Mouse (Mus musculus) thymus, postnatal 25 days (tissue): ENCODE data around the gene Rasal3.

Experiments used
- DNase-seq: peaks from one replicate; pipeline ENCODE4 v3.0.0; 2022

The Rasal3 gene

DNA sequence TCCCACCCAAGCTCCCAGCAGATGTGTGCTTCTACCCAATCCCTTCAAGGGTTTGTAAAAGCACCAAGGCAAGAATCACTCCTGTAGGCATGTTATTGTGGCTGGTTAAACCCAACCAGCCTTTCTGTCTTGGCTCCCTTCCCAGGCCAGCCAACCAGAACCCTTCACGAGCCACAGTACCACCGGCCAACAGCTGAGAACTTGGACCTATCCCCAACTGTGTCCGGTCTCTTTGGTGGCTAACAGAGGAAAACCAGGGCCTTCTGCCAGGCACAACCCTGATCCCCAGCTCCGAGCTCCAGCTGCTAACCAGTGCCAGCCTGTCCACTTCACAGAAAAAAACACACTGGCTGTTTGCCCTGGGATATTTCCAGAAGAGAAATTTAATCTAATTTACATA lies 49.7 kb downstream of the Rasal3 start:
- no peak for DNase-seq

DNA sequence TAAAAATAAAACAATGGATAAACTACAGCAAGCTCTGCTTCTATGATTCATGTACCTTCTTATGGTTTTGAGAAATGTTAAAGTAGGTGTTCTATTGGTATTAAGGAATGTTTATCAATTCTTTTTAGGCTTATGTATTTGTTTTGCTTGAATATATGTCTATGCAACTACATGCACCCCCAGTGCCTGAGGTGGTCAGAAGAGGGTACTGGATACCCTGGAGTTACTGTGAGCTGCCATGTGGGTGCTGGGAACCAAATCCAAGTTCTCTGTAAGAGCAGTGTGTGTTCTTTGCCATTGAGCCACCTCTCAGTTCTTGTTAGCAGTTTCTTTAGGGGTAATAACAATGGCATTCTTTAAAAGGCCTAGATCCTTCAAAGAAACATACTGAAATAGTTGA lies 51.7 kb downstream of the Rasal3 start:
- DNase-seq, result no peak

DNA sequence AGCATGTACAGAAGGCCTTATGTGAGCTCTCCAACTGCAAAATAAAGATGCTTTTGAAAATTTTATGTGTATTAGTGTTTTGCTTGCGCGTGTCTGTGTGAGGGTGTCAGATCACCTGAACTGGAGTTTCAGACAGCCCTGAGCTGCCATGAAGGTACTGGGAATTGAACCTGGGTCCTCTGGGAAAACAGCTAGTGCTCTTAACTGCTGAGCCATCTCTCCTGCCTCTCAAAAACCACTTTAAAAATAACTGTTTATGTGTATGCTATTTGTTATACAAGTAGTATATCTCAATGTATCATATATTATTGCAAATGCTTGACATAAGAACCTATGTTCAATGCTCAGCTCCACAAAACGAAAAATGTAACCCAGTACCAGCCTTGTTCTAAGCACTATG lies 52.1 kb downstream of the Rasal3 start:
- DNase-seq, result no peak

DNA sequence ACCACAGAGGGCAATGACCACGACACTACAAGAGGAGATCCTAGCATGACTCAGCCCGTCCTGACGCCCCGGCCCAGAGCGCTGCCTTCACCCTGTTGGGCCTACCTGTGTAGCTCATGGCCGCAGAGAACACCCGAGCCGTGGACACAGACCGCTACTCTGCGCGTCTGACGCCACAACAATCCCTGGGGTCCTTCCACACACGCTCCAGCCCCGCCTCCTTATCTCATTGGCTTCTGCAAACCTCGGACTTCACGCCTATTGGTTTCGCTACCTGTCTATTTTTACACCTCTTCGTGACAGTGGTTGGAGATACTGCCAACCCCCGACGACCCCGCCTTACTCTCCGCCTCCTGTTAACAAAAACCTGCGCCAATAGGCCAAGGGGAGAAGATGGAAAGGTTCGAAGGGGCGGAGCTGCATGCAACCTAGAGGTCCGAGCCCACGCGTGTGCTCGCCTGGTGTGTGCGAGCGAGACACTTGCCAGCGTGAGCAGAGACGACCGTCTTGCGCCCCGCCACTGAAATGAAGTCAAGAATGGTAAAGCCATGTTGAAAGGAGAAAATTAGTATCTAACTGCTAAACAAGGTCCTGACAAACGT lies 52.9 kb downstream of the Rasal3 start, which contains the start of gene Akap8l:
Gene Akap8l (minus strand): TSS at position 226 of the 602 bp plus-strand sequence.
- peak; percentile 95 for DNase-seq

DNA sequence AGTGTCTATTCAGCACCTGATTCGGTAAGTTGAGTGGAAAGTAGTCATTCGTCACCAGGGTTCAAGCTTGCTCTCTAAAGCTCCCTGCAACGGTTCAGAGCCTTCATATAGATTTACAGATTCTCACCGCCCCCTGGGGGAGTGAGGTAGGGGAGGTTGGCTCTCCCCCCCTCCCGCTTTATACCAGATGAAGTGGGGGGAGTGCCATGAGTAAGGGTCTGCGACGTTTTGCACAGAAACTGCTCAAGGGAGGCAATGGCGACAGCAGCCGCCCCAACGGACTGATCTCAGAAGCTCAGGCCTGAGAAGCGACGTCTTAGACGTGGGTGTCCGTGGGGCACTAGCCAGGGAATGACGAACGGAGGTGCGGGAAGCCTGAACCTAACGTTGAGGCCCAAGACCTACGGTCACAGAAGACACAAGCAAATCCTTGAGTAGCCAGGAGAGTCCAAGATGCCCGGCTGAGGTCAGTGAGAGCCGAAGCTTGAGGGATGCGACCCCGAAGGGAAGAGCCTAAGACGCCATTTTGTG lies 53.5 kb downstream of the Rasal3 start:
- no peak for DNase-seq

DNA sequence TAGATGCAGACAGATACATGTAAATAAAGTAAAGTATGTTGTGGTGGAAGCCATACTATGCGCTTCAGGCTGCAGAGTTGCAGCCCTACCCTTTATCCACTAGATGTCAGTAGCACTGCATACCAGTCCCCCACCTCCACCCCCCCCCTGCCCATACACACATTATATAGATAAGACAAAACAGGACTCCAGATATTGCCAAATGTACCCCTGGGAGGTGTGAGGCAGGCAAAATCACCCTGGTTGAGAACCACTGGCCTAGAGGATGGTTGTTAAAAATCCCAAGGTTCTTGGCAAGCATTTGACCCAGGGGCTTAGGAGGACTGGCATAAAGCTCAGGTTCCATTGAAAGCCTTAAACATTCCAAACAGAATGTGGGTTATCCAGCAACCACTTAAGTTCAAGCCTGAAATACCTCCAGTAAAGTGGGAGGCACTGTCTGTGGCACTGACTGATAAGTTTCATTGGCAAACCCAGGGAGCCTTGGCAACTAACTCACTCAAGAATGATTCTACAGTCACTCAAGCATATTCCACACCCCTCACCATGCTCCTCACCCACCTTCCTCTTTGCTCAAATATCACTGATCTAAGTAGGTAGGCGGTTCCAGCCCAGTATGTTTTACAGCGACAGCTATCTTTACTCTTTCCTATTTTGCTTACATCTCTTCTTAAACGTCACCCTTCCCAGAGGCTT lies 54.2 kb downstream of the Rasal3 start:
- peak; percentile 41 for DNase-seq

DNA sequence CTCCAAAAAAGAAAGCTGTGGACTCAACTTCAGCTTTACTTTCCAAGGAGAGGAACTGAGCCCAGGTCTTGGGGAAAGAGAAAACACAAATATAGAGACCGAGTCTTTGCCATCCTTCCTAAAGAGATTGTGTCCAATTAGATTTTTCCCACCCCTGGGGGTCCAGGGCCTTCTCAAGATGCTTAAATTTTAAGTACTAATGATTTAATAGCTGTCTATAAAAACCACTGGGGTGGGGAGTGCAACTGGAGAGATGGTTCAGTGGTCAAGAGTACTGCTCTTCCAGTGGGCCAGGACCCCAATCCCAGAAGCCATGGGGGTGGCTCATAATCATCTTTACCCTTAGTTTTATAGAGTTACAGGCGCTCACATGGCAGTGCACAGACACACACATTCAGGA lies 55.0 kb downstream of the Rasal3 start:
- DNase-seq, result no peak

DNA sequence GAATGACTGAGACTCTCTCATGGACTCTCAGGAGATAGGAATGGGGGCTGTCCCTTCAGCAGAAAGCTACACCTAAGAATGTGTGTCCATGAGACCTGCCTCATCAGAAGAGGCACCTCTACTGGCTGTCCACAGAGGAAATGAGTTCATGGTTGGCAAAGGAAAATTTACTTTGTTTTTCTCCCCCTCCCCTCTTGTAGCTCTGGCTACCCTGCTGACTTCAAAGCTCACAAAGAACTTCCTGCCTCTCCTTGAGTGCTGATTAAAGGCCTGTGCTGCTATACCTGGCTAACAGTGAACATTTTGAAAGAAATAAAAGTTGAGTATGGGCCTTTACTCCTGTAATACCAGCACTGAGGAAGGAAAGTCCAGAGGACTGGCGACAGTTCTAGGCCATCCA lies 62.3 kb downstream of the Rasal3 start:
- no peak for DNase-seq
